Mouse (Mus musculus): ENCODE measurements around the gene Tpk1.

GRCm38 (mm10) chr6:43546537-43546936 is 119.5 kb downstream of the Tpk1 start:
- TF ChIP-seq TAL1 (IDR thresholded peaks at IDR 0.05; ENCODE audit: low read length) (no peak), GATA1 (IDR thresholded peaks at IDR 0.05; ENCODE audit: low read length) (no peak)

All from erythroblast, embryonic 14.5 days (primary cell).